Mouse (Mus musculus) gastrocnemius, postnatal 14 days (tissue): ENCODE measurements around the gene Eid2. TPM values are rescaled to one million over a fixed set of nuclear protein-coding genes. Genes with fewer than 3 reads are reported as not detected.
"Not testable (repeated sequence)": the region's sequence is repeated elsewhere in the genome, so short reads cannot be mapped to it uniquely, and the experiment has no call there.

Source experiments
- DNase-seq: peaks from one replicate; pipeline ENCODE4 v3.0.0; 2021; ENCODE audit warnings: mixed read lengths
- intact Hi-C: fragments of 180-260 bp; cut with DNase I; formaldehyde crosslinking; loops from one replicate; pipeline ENCODE4 v1.15.1; 2025; ENCODE audit warnings: low total_unique reads
- long read RNA-seq, 2 experiments: library from polyadenylated mRNA; stranded (forward); transcript quantifications; one replicate each; pipeline ENCODE4 v2.0.0; 2021
- total RNA-seq, 2 experiments: library from RNA; stranded (reverse); gene quantifications; 2 replicates each; pipeline ENCODE4 v1.2.3; 2021

Gene Eid2
- 1 to 10 TPM; 6.9 to 8.9 TPM for total RNA-seq
- long read RNA-seq, experiment 1, partial matches to known transcripts: 0 of 3 reads
- long read RNA-seq, experiment 1, other reads (novel, unspliced or antisense): 0 of 3 reads
- long read RNA-seq, experiment 2, transcript Eid2-201 (1 exons, 1,392 nt): major isoform, 6 of 6 reads
- long read RNA-seq, experiment 2, partial matches to known transcripts: 0 of 6 reads
- long read RNA-seq, experiment 2, other reads (novel, unspliced or antisense): 0 of 6 reads

- intact Hi-C loops: no loop called here
- peak; percentile 80 for DNase-seq
Observed at GRCm38 (mm10) chr7:28267129-28268041, at the start of gene Eid2. TSS of gene Eid2 (plus strand) at chr7:28267881.

- intact Hi-C loops: loop anchor here (10.0 kb wide), 1 partner anchor 86 kb away; the partner anchor contains the start of gene Dll3
Observed at GRCm38 (mm10) chr7:28218951-28219740, 48.5 kb upstream of the Eid2 start.

GRCm38 (mm10) chr7:28226836-28227235, 40.8 kb upstream of the Eid2 start:
- intact Hi-C loops, DNase-seq: not testable (repeated sequence)

More at GRCm38 (mm10) chr7:28218951-28219740, 48.5 kb upstream of the Eid2 start:
- DNase-seq: not testable (repeated sequence)

GRCm38 (mm10) chr7:28227421-28227820, 40.3 kb upstream of the Eid2 start:
- DNase-seq, intact Hi-C loops: not testable (repeated sequence)

GRCm38 (mm10) chr7:28243943-28244342, 23.7 kb upstream of the Eid2 start:
- intact Hi-C loops, DNase-seq: not testable (repeated sequence)

- DNase-seq: no peak
- intact Hi-C loops: no loop called here
Observed at GRCm38 (mm10) chr7:28248957-28249356, 18.7 kb upstream of the Eid2 start.

- no peak for DNase-seq
- intact Hi-C loops: no loop called here
Observed at GRCm38 (mm10) chr7:28251976-28252375, 15.7 kb upstream of the Eid2 start.

GRCm38 (mm10) chr7:28254591-28254990, 13.1 kb upstream of the Eid2 start:
- DNase-seq: no peak
- intact Hi-C loops: no loop called here

- intact Hi-C loops: no loop called here
- no peak for DNase-seq
Observed at GRCm38 (mm10) chr7:28255476-28255875, 12.2 kb upstream of the Eid2 start.

- intact Hi-C loops: no loop called here
- no peak for DNase-seq
Observed at GRCm38 (mm10) chr7:28262861-28263260, 4.8 kb upstream of the Eid2 start.

GRCm38 (mm10) chr7:28263786-28264185, 3.9 kb upstream of the Eid2 start:
- intact Hi-C loops: no loop called here
- DNase-seq: peak; percentile 65

- intact Hi-C loops: no loop called here
- DNase-seq: no peak
Observed at GRCm38 (mm10) chr7:28265391-28265790, 2.3 kb upstream of the Eid2 start.

GRCm38 (mm10) chr7:28268042-28268531, 406 bp downstream of the Eid2 start:
- intact Hi-C loops: no loop called here
- DNase-seq: peak; percentile 63

GRCm38 (mm10) chr7:28268576-28268975, 895 bp downstream of the Eid2 start:
- no peak for DNase-seq
- intact Hi-C loops: no loop called here

- intact Hi-C loops: no loop called here
- DNase-seq: no peak
Observed at GRCm38 (mm10) chr7:28269355-28269754, 1.7 kb downstream of the Eid2 start.

- no peak for DNase-seq
- intact Hi-C loops: no loop called here
Observed at GRCm38 (mm10) chr7:28271761-28272160, 4.1 kb downstream of the Eid2 start.

GRCm38 (mm10) chr7:28277237-28277614, 9.5 kb downstream of the Eid2 start:
- intact Hi-C loops: no loop called here

GRCm38 (mm10) chr7:28277615-28278278, 10.1 kb downstream of the Eid2 start, which contains the start of gene Eid2b:
TSS of gene Eid2b (plus strand) at chr7:28277739.
- intact Hi-C loops: no loop called here

More at GRCm38 (mm10) chr7:28277237-28277614, 9.5 kb downstream of the Eid2 start:
- no peak for DNase-seq

GRCm38 (mm10) chr7:28278279-28278652, 10.6 kb downstream of the Eid2 start:
- no peak for DNase-seq
- intact Hi-C loops: no loop called here

More at GRCm38 (mm10) chr7:28277615-28278278, 10.1 kb downstream of the Eid2 start, which contains the start of gene Eid2b:
- DNase-seq: peak; percentile 94
